Mouse (Mus musculus): ENCODE results near the gene Sorcs2. TPM values are rescaled to one million over a fixed set of nuclear protein-coding genes. Genes with fewer than 3 reads are reported as not detected.

Gene Sorcs2
- total RNA-seq, 2 experiments from 2014 or later, result 2.2 to 4.3 TPM

DNA sequence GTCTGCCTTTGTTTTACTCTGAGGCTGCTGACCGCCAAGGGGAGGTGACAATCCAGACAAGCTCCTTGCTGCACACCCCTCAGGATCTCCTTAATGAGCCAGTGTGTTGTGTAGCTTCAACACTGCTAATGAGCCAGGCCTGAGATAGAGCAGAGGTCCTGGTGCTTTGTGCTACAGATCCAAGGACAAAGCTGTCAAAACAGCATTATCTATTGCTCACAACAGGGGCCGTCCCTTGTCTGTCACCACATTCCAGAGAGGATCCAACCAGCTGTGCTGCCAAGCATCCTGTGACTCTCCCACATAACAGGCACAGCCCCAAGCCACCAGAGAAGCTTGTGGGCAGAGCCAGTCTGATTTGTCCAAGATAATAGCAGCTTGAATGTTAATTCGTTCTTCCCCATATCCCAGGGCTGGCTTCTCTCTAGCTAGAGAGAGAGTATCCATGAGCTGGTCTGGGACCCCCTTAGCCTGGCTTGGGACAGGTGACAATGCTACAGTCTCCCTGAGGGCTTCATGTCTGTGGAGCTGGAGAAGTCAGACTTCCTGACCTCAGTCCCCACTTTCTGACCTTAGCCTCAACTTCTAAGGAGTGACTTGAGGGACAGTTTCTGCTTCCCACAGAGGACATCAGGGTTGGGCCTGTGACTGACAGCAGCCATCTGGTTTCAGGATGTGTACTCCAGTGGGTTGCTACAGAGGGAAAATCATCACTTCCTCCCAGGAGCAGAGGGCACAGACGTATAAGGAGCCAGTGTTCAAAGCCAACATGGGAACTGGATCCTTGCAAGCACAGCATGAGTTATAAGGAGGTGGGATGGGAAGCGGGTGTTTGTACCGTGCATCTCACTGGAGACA is 328.2 kb downstream of the Sorcs2 start:
- peak; percentile 35 for DNase-seq

DNA sequence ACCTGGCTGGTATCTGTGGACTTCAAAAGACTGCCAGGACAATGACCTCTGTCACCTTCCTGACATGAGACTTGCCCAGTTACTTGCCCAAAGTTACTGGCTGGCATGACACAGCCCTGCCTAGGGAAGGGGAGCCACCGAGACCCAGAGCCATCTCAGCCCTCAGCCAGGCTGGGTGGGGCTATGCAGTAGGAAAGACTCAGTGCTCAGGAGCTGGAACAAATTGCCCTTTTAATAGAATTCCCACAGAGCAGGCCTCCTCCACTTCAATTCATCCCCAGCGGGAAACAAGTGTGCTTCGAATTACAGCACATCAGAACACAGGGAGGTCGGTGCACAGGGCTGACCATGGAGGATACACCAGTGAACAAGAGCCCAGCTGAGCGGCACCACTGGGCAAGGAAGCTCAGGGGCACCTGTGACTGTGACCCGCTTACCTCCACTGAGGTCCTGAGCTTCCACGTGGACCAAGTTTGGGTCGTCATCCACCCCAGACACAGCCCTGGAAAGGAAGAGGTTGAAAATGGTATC is 330.2 kb downstream of the Sorcs2 start:
- DNase-seq, result no peak

DNA sequence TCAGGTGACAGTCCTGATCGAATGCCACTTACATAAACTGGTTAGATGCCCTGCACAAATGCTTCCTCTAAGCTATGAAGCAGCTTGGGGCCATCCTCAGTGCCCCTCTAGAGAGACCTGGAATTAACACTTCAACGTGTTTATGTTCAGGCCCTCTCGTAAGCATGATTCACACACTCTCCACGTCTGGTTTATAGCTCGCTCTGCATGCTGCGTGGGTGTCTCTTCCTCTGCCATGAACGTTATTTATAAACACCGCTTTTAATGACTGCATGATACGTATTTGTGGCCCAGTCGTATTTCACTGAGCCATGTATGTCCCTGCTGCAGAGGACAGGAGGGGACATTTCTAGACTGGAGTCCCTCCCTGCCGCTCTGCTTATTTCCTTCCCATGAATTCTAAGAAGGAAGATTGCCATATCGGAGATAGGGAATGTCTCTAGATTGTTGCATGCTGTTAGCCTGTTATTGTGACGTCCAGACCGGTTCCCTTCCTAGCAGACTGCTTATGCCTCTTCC is 340.1 kb downstream of the Sorcs2 start:
- no peak for DNase-seq

GRCm38 (mm10) chr5:36056921-36057320 is 341.0 kb downstream of the Sorcs2 start:
- DNase-seq, result no peak

DNA sequence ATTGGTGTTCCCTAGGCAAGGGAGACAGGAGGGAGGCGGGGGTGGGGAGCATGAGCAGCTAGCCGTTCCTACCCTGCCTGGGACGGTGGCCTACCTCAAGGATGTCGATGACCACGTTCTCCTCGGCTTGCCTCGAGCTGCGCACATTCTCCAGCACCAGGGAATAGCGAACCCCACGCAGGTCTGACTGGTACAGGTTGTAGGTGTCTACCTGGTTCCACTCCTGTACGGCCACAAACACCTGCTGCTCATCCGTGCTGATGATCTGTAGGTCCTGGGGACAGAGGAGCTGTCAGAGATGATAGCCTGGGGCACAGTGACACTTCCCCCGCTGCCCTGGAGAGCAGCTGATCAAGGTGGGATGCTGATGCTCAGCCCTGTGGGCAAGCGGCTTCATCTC is 342.1 kb downstream of the Sorcs2 start:
- no peak for DNase-seq

- DNase-seq, result no peak
These were observed 343.4 kb downstream of the Sorcs2 start for GRCm38 (mm10) chr5:36054498-36054897.

- no peak for DNase-seq
These were observed 354.8 kb downstream of the Sorcs2 start for GRCm38 (mm10) chr5:36043154-36043553.

DNA sequence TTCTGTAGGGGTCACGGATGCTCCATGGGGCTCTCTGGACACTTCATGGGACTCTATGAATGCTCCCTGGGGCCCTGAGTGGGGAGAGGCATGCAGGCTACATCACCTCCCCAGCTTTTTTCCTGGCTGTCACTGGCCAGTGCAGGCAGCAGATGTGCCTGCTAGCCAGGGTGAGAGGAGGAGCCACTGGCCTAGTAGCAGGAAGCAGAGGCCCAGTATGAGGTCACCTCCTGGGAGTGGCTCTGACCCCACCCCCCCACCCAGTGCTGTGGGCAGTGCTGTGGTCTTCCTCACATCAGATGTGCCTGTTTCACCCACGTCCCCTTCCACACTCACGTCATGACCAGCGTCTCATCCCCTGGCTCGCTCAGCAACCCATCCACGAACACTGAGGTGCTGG is 356.2 kb downstream of the Sorcs2 start:
- DNase-seq, result no peak

DNA sequence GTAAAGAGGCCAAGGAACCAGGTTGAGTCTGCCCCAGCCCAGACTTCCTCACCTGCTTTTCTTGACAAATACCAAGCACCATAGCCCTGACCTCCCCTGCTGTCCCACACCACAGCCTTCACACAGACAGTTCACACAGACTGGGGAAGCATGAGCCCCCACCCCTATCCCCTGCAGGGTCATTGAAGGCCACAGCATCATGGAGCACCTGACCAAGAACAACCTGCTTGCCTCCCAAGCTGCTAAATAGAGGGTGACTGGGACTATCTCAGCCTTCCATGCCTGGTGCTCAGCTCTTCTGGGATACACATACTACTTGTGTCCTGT is 356.7 kb downstream of the Sorcs2 start:
- DNase-seq, result no peak

DNA sequence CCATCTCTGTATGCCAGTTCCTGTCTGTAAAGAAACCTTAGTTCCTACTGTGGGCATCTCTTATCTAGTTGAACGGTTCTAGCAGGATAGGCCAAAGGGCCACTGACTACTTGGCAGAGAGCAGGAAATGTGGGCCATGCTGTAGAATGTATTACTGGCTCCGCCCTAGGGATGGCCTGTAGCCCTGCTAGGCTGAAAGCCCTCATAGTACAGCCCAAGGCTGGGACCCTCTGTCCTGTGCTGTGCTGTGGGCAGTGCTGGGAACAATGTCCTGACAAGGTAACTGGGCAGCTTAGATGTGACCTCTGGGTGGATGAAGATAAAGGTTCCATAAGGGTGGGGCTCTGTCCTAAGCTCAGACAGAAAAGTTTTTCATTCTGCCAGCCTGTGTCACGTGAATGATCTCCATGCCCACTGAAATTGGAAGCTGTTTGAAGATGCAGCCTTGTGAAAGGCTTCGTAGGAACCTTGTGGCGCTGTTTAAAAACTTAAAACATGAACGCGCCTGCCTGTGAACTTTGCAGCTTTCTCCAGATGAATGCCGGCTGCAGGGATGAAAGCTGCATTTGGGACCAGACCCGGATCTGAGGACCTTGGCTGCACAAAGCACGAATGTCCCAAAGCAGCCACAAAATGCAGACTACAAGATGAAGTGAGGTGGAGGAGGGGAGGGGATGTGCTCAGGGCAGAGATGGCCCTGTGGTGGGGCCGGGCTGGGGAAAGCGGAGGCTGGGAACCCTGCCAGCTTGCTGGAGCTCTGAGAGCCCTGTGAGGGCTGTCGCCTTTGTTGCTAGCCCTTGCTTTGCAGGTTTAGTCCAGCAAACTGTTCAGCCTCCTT is 357.3 kb downstream of the Sorcs2 start:
- DNase-seq, result peak; percentile 32

GRCm38 (mm10) chr5:36039596-36039995 is 358.3 kb downstream of the Sorcs2 start:
- no peak for DNase-seq

- DNase-seq, result no peak
These were observed 364.2 kb downstream of the Sorcs2 start for GRCm38 (mm10) chr5:36033531-36034426.

GRCm38 (mm10) chr5:36025076-36025475 is 372.9 kb downstream of the Sorcs2 start:
- DNase-seq, result no peak

- DNase-seq, result no peak
These were observed 373.8 kb downstream of the Sorcs2 start for GRCm38 (mm10) chr5:36024003-36024685.

GRCm38 (mm10) chr5:36022361-36022760 is 375.6 kb downstream of the Sorcs2 start:
- no peak for DNase-seq

GRCm38 (mm10) chr5:36021091-36021490 is 376.8 kb downstream of the Sorcs2 start:
- DNase-seq, result no peak

GRCm38 (mm10) chr5:36018366-36018765 is 379.6 kb downstream of the Sorcs2 start:
- no peak for DNase-seq

- DNase-seq, result no peak
These were observed 388.5 kb downstream of the Sorcs2 start for GRCm38 (mm10) chr5:36009405-36009804.

DNA sequence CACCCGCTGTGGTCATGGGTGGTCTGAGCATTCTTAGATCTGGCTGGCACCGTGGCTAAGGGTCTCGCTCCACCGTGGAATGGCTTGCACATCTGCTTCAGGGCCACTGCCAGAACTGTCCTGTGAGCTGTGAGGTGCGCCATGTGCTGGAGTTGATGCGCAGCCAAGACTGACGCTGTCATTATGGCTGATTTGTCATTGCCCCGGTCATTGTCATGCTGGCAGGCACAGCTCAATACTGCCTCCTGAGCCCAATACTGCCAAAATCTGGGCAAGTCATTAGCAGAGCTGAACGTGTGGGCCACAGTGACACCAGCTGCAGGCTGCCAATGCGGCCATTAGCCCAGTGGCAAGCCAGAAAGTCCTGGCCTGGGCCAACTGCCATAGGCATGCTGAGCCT is 390.3 kb downstream of the Sorcs2 start:
- DNase-seq, result no peak

DNA sequence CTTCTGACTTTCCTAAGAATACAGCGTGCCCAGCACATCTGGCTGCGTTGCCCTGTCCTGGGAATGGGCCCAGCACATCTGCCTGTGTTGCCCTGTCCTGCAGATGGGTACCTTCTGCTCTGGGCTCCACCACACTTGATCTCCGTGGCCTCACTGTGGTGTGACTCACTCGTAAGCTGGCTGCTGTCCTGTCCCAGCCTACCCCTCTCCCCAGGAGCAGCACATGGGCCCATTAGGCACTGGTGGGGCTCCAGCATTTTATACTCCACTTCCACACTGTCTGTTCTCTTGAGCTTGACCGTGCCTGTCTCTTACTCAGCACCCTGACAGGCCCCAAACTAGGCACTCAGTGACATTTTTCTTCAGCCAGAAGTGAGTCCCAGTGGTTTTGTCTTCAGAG is 391.4 kb downstream of the Sorcs2 start:
- no peak for DNase-seq

DNA sequence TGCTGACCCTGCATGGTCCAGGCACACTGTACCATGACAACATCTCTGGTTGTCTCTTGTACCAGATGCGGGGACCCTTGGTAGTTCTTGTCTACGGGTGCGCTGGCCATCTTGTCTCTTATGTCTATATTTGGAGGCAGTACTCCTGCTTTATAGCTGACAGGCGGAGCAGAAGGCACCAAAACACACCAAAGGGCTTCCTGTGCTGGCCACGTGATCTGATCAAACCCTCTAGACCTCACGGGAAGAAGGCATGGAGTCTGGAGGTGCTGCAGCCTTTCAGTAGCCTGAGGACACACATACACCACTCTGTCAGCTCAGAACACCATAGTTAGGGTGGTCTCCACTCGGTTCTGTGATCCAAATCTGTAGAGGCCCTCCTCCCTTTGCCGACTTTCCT is 391.8 kb downstream of the Sorcs2 start:
- no peak for DNase-seq

Measured in gastrocnemius, postnatal 25 days (tissue).